Comparison of ENCODE assay signal across 10 mouse cellular contexts in genomic region chr10:93890565-93890964, GRCm38 (mm10). TPM values are rescaled to one million over a fixed set of nuclear protein-coding genes. Genes with fewer than 3 reads are reported as not detected.
A peak's percentile ranks its signal among the peaks of the same experiment; 100 is the strongest.
DNase-seq lines count a peak whose midpoint lies in the region; ATAC-seq and TF ChIP-seq lines count a peak whose summit lies in the region.
"Had no signal": no experiment of that assay in that cellular context is flagged by ENCODE, and none has a peak within 500 bp of the region (broad histone marks: within the 10 kb centered on the region; RNA-seq: fewer than 3 reads in every experiment).

No protein-coding gene starts in this region.

- peaks cover 18% of the 10 kb centered on the region for H3K36me3 ChIP-seq in hindbrain, embryonic 10.5 days
- H3K36me3 ChIP-seq in hindbrain, embryonic 11.5 days (ENCODE audit: control insufficient read depth, insufficient read depth, low read length): 0 out of 2 replicates have a peak, but pooled peaks cover 4% of the 10 kb centered on the region
- H3K36me3 ChIP-seq in intestine, embryonic 15.5 days: no peaks in the 10 kb centered on the region
- H3K36me3 ChIP-seq in midbrain, embryonic 15.5 days (replicated peaks): no peaks in the 10 kb centered on the region; the same call in 1 of the 2 replicates

- TF ChIP-seq CTCF in embryonic fibroblast, embryonic 13.5 days (IDR thresholded peaks at IDR 0.05; ENCODE audit: borderline replicate concordance, insufficient read depth, low read length): no peak

- H3K4me1 ChIP-seq in hindbrain, embryonic 10.5 days (replicated peaks): peaks cover 12% of the 10 kb centered on the region
- H3K4me1 ChIP-seq in hindbrain, embryonic 11.5 days (replicated peaks; ENCODE audit: control insufficient read depth, insufficient read depth, low read length): peaks cover 4% of the 10 kb centered on the region
- no peaks in the 10 kb centered on the region; the same call in 1 of the 2 replicates for H3K4me1 ChIP-seq in embryonic fibroblast, embryonic 13.5 days (ENCODE audit: control insufficient read depth, insufficient read depth, low read length)
- H3K4me1 ChIP-seq in intestine, embryonic 15.5 days (replicated peaks): 0 out of 2 replicates have a peak, but pooled peaks cover 2% of the 10 kb centered on the region
- H3K4me1 ChIP-seq in midbrain, embryonic 15.5 days: peaks cover 19% of the 10 kb centered on the region

- no peak for TF ChIP-seq POLR2A in embryonic fibroblast, embryonic 13.5 days (IDR thresholded peaks at IDR 0.05; ENCODE audit: low read depth, low read length)

- no peak overlapping the region for H3K4me2 ChIP-seq in hindbrain, embryonic 11.5 days (replicated peaks; ENCODE audit: low read depth, low read length)
- peak overlapping the region; percentile 80 for H3K4me2 ChIP-seq in intestine, embryonic 15.5 days (replicated peaks)
- peak overlapping the region; percentile 71 for H3K4me2 ChIP-seq in midbrain, embryonic 15.5 days

- peak overlapping the region; percentile 98 for H3K4me3 ChIP-seq in hindbrain, embryonic 10.5 days
- no peak overlapping the region for H3K4me3 ChIP-seq in hindbrain, embryonic 11.5 days (ENCODE audit: low read depth, low read length)
- H3K4me3 ChIP-seq in embryonic fibroblast, embryonic 13.5 days (ENCODE audit: insufficient read depth, low read length): no peak overlapping the region; the same call in 1 of the 2 replicates
- H3K4me3 ChIP-seq in intestine, embryonic 15.5 days (replicated peaks): no peak overlapping the region
- H3K4me3 ChIP-seq in midbrain, embryonic 15.5 days: peak overlapping the region; percentile 97; the same call in 1 of the 2 replicates

- peak overlapping the region; percentile 96 for H3K27ac ChIP-seq in hindbrain, embryonic 10.5 days
- H3K27ac ChIP-seq in hindbrain, embryonic 11.5 days (ENCODE audit: low read depth, low read length): no peak overlapping the region
- peak overlapping the region; percentile 30; the same call in 1 of the 2 replicates for H3K27ac ChIP-seq in embryonic fibroblast, embryonic 13.5 days (ENCODE audit: insufficient read depth, low read length)
- H3K27ac ChIP-seq in intestine, embryonic 15.5 days: no peak overlapping the region
- no peak overlapping the region for H3K27ac ChIP-seq in midbrain, embryonic 15.5 days

- H3K9ac ChIP-seq in hindbrain, embryonic 11.5 days (ENCODE audit: low read depth, low read length): no peak overlapping the region
- H3K9ac ChIP-seq in intestine, embryonic 15.5 days: no peak overlapping the region
- 0 out of 2 replicates have a peak overlapping the region, but pooled peaks have one; percentile 93 for H3K9ac ChIP-seq in midbrain, embryonic 15.5 days

- intact Hi-C loops in left cerebral cortex, postnatal 36 days (cut with DNase I): no loop called here

- H3K27me3 ChIP-seq in hindbrain, embryonic 10.5 days (ENCODE audit: insufficient read depth, poor library complexity, severe bottlenecking): no peaks in the 10 kb centered on the region
- no peaks in the 10 kb centered on the region for H3K27me3 ChIP-seq in hindbrain, embryonic 11.5 days (ENCODE audit: control insufficient read depth, insufficient read depth, low read length)
- H3K27me3 ChIP-seq in intestine, embryonic 15.5 days (replicated peaks): no peaks in the 10 kb centered on the region
- no peaks in the 10 kb centered on the region for H3K27me3 ChIP-seq in midbrain, embryonic 15.5 days (replicated peaks)

- no peaks in the 10 kb centered on the region for H3K9me3 ChIP-seq in hindbrain, embryonic 10.5 days
- no peaks in the 10 kb centered on the region for H3K9me3 ChIP-seq in hindbrain, embryonic 11.5 days (ENCODE audit: control insufficient read depth, low read length)
- H3K9me3 ChIP-seq in intestine, embryonic 15.5 days: no peaks in the 10 kb centered on the region
- no peaks in the 10 kb centered on the region for H3K9me3 ChIP-seq in midbrain, embryonic 15.5 days

- 72% methylated on average over 4 of the region's 4 CpGs for WGBS in hindbrain, embryonic 10.5 days
- 70% methylated on average over 4 of the region's 4 CpGs for WGBS in hindbrain, embryonic 11.5 days
- WGBS in intestine, embryonic 15.5 days: 73% methylated on average over 4 of the region's 4 CpGs
- 69% methylated on average over 4 of the region's 4 CpGs for WGBS in midbrain, embryonic 15.5 days

- no peak for DNase-seq in hindbrain, embryonic 10.5 days (ENCODE audit: low spot score)
- DNase-seq in hindbrain, embryonic 11.5 days (ENCODE audit: low spot score): no peak
- no peak for DNase-seq in spleen, adult 18-20 months
- no peak for DNase-seq in layer of hippocampus, adult 9-10 months (ENCODE audit: low spot score)
- no peak for DNase-seq in left cerebral cortex, postnatal 36 days (ENCODE audit: low spot score in 2 of 2)
- DNase-seq: thymus, postnatal 14 days had no signal

- no peak for ATAC-seq in hindbrain, embryonic 11.5 days (ENCODE audit: low FRiP score)
- ATAC-seq in intestine, embryonic 15.5 days: no peak
- no peak for ATAC-seq in midbrain, embryonic 15.5 days (replicated peaks)

RNA-seq across cellular contexts. Expression of gene Metap2, which starts 6.3 kb away (rescaled TPM):
- 198 and 220 TPM in 2 replicates for polyA plus RNA-seq in hindbrain, embryonic 10.5 days (2016; fragmentation: Nextera tagmentation; extraction: Ambion mirVana)
- 236 and 240 TPM in 2 replicates for polyA plus RNA-seq in hindbrain, embryonic 11.5 days (2014; fragmentation: Nextera tagmentation; extraction: Ambion mirVana)
- polyA plus RNA-seq in embryonic fibroblast, embryonic 13.5 days (2011; ENCODE audit: insufficient read length, low read depth, missing spikeins): 252 and 265 TPM in 2 replicates
- 171 and 194 TPM in 2 replicates for polyA plus RNA-seq in intestine, embryonic 15.5 days (2015; fragmentation: Nextera tagmentation; extraction: Ambion mirVana)
- polyA plus RNA-seq in midbrain, embryonic 15.5 days (2015; fragmentation: Nextera tagmentation; extraction: Ambion mirVana): 140 and 157 TPM in 2 replicates
- 100 to 1,000 TPM; 102 to 118 TPM for total RNA-seq in left cerebral cortex, postnatal 36 days (2021)

RNA-seq across cellular contexts. Expression of gene Usp44, which starts 59.2 kb away (rescaled TPM):
- 12.6 and 16.7 TPM in 2 replicates for polyA plus RNA-seq in hindbrain, embryonic 10.5 days (2016; fragmentation: Nextera tagmentation; extraction: Ambion mirVana)
- 9.9 and 10.3 TPM in 2 replicates for polyA plus RNA-seq in hindbrain, embryonic 11.5 days (2014; fragmentation: Nextera tagmentation; extraction: Ambion mirVana)
- polyA plus RNA-seq in embryonic fibroblast, embryonic 13.5 days (2011; ENCODE audit: insufficient read length, low read depth, missing spikeins): 0.26 TPM in 1 of 2 replicates, not detected in the other
- 0.38 and 0.43 TPM in 2 replicates for polyA plus RNA-seq in intestine, embryonic 15.5 days (2015; fragmentation: Nextera tagmentation; extraction: Ambion mirVana)
- polyA plus RNA-seq in midbrain, embryonic 15.5 days (2015; fragmentation: Nextera tagmentation; extraction: Ambion mirVana): 0.32 and 0.61 TPM in 2 replicates
- total RNA-seq in left cerebral cortex, postnatal 36 days (2021): not detected
- total RNA-seq: left cerebral cortex, postnatal 25 days had no signal

Comparison
In these comparisons a context has a peak if more than half of its experiments do, and no peak if none do; other contexts are left out.
1. H3K27ac ChIP-seq: peak in hindbrain, embryonic 10.5 days (single experiment) and embryonic fibroblast, embryonic 13.5 days (single experiment); none in hindbrain, embryonic 11.5 days (single experiment), intestine, embryonic 15.5 days (single experiment) and midbrain, embryonic 15.5 days (single experiment).
2. H3K4me3 ChIP-seq: peak in hindbrain, embryonic 10.5 days (single experiment) and midbrain, embryonic 15.5 days (single experiment); none in hindbrain, embryonic 11.5 days (single experiment), embryonic fibroblast, embryonic 13.5 days (single experiment) and intestine, embryonic 15.5 days (single experiment).